Mouse (Mus musculus) ES-E14 (cell line): ENCODE results near the gene Gm47985. TPM values are rescaled to one million over a fixed set of nuclear protein-coding genes. Genes with fewer than 3 reads are reported as not detected.
"Not testable (repeated sequence)": the region's sequence is repeated elsewhere in the genome, so short reads cannot be mapped to it uniquely, and the experiment has no call there.

Experiments
- DNase-seq: peaks from one replicate; pipeline ENCODE4 v3.0.0-alpha.2; 2013; ENCODE audit warnings: low read depth, low spot score
- H3K27ac ChIP-seq: 2 replicates; pipeline ENCODE4 v1.5.1; 2012; ENCODE audit warnings: low read depth, mild to moderate bottlenecking, low read length, moderate library complexity, mixed read lengths; ENCODE audit not compliant: poor library complexity, insufficient read depth, severe bottlenecking
- H3K36me3 ChIP-seq: 2 replicates; pipeline ENCODE4 v1.6.1; 2012; ENCODE audit warnings: mild to moderate bottlenecking, low read length, moderate library complexity, mixed read lengths; ENCODE audit not compliant: control insufficient read depth, poor library complexity, insufficient read depth, severe bottlenecking
- H3K4me1 ChIP-seq, 2 experiments: fragments of 150-350 bp in 1 of 2; sonication (generic) in 1 of 2; 2 replicates each; pipeline ENCODE4 v1.6.1; 2012; ENCODE audit warnings: low read length in 2 of 2, mild to moderate bottlenecking in 1 of 2, mixed read lengths in 1 of 2; ENCODE audit not compliant: control insufficient read depth in 2 of 2, insufficient read depth in 2 of 2, poor library complexity in 1 of 2
- H3K4me3 ChIP-seq, 2 experiments: fragments of 150-350 bp in 1 of 2; sonication (generic) in 1 of 2; 2 replicates each; pipeline ENCODE4 v1.5.1; 2012; ENCODE audit warnings: low read length in 2 of 2, low read depth in 1 of 2, mild to moderate bottlenecking in 1 of 2, mixed read lengths in 1 of 2; ENCODE audit not compliant: insufficient read depth in 1 of 2, poor library complexity in 1 of 2, severe bottlenecking in 1 of 2
- H3K9ac ChIP-seq: 2 replicates; pipeline ENCODE4 v1.6.1; 2012; ENCODE audit warnings: low read depth, mild to moderate bottlenecking, low read length, mixed read lengths; ENCODE audit not compliant: poor library complexity, insufficient read depth, severe bottlenecking
- H3K9me3 ChIP-seq: fragments of 150-350 bp; sonication (generic); 2 replicates; pipeline ENCODE4 v1.6.1; 2012; ENCODE audit warnings: low read depth, mild to moderate bottlenecking, low read length; ENCODE audit not compliant: control insufficient read depth, insufficient read depth
- CHD2 ChIP-seq: IDR thresholded peaks from 2 replicates; pipeline ENCODE4 v1.6.1; 2014; ENCODE audit warnings: mild to moderate bottlenecking, low read depth, low read length, inconsistent platforms
- HCFC1 ChIP-seq: IDR thresholded peaks from 2 replicates; pipeline ENCODE4 v1.6.1; 2012; ENCODE audit warnings: low read length, inconsistent platforms, borderline replicate concordance; ENCODE audit not compliant: insufficient read depth
- MAFK ChIP-seq: IDR thresholded peaks from 2 replicates; pipeline ENCODE4 v1.6.1; 2014; ENCODE audit warnings: mild to moderate bottlenecking, low read depth, low read length, inconsistent platforms; ENCODE audit not compliant: insufficient read depth
- ZC3H11A ChIP-seq: IDR thresholded peaks from 2 replicates; pipeline ENCODE4 v1.6.1; 2012; ENCODE audit warnings: low read depth, mild to moderate bottlenecking, inconsistent platforms, low read length, borderline replicate concordance
- ZNF384 ChIP-seq: IDR thresholded peaks from 2 replicates; pipeline ENCODE4 v1.6.1; 2012; ENCODE audit warnings: low read depth, low read length, inconsistent platforms
- in situ Hi-C, 2 experiments: fragments of 600-800 bp; cut with MboI; formaldehyde crosslinking; loops; one replicate each; pipeline ENCODE4 v1.15.1; 2025; ENCODE audit warnings: low sequenced_read_pairs in 2 of 2, inconsistent platforms in 1 of 2; ENCODE audit not compliant: unreplicated experiment in 2 of 2
- total RNA-seq: library from RNA; depleted of rRNA; stranded (reverse); fragments of 300-350 nt; gene quantifications from 2 replicates; pipeline ENCODE4 v1.2.3, GENCODE M21; 2012

The Gm47985 gene
- total RNA-seq, 1 experiment, result not detected

DNA sequence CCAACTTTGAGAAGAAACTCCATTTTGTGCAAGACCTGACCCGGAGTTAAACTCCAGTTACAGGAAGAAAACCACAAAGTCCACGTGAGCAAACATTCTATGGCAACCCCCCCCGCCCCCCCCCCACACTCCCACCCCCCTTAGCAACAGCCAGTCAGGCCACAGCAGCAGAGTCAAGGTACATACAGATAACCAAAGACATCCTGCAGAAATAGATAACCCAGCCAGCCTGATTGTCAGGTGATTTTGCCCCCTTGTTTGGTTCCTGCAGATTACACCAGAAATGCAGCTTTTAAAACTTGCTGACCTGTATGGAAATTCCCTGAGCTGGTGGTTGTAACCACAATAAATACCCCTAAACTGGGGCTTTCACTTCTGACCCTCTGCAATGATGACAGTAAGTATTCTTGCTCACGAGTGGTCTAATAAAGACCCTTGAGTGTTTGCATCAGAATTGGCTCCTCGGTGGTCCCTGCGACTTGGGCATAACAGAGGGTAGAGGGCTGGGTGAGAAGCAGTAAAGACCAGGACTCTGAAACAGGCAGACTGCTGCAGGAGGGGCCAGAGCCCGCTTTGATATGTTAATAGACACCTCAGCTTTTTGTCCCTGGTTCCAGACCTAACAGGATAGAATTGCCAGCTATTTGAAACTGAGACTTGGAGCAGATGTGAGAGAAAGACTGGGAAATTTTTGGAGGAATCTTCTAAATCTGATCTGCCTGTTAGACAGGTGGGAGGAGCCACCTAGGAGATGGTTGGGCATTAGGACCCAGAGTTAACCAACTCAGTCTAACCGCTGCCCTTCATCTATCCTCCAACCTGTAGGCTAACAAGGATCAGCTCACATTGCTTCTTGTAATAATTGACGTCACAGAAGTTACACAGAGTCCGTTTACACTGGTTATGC, 5.1 kb upstream of the Gm47985 start:
- H3K9ac ChIP-seq, result peak overlapping the region; percentile 63; the same call in 1 of the 2 replicates
- peaks cover 0 to 3% of the 10 kb centered on the region in 2 experiments; a peak in 1 of 4 replicates for H3K4me1 ChIP-seq
- peak; percentile 78 for DNase-seq
- TF ChIP-seq CHD2, result no peak
- TF ChIP-seq MAFK, result no peak
- TF ChIP-seq HCFC1, result no peak
- TF ChIP-seq ZC3H11A, result no peak
- TF ChIP-seq ZNF384, result no peak
- in situ Hi-C loops, result no loop called here
- peak overlapping the region; percentile 57 to 70 for H3K4me3 ChIP-seq
- peak overlapping the region; percentile 81 for H3K27ac ChIP-seq
- H3K9me3 ChIP-seq, result no peaks in the 10 kb centered on the region
- H3K36me3 ChIP-seq, result no peaks in the 10 kb centered on the region

DNA sequence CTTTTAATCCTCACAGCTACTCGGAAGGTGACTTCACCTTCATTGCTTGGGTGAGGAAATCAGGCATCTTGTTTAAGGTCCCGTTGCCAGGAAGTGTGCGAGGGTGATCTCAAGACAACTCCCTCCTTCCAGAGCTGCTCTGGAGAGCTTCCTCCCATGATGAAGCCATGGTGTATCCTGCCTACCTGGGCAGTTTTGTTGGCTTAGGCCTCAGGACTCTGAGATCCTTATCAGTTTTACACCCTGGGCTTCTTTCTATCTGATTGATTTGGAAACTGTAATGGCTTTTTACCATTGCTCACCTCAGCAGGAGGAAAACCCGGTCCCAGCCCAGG, 4.4 kb upstream of the Gm47985 start:
- H3K4me3 ChIP-seq, result peak overlapping the region; percentile 57 to 70

DNA sequence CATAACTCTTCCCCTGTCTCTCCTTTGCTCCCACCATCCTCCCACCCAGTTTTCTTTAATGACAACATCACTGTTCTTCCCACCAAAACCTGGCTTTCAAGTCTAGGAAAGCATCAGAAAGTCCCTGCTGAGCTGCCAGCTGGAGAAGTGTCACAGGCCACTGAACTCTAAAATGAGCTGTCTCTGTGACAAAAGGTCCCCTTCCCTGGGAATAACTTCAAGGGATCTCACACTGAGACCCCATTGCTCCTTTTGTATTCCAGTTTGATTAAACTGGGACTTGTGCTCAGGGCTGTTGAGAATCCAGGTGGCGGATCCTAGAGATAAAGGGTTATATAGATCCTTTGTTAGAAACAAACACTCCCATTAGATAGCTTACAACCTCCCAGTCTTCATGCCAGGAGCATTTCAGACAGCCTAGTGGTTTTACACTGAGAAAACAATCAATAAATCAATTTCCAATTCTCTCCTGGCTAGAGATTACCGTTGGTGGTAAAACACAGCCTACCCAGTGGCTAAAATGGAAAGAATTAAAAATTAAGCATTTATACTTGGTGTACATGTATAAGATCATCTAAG, 3.7 kb upstream of the Gm47985 start:
- in situ Hi-C loops, result no loop called here
- peak; percentile 40 for DNase-seq
- H3K36me3 ChIP-seq, result no peaks in the 10 kb centered on the region
- H3K4me3 ChIP-seq, result no peak overlapping the region
- no peak overlapping the region for H3K27ac ChIP-seq
- peaks cover 0 to 3% of the 10 kb centered on the region in 2 experiments; a peak in 1 of 4 replicates for H3K4me1 ChIP-seq
- no peaks in the 10 kb centered on the region for H3K9me3 ChIP-seq
- no peak overlapping the region for H3K9ac ChIP-seq
- TF ChIP-seq HCFC1 (no peak), MAFK (no peak), CHD2 (no peak), ZC3H11A (no peak), ZNF384 (no peak)

More for the DNA sequence above, 4.4 kb upstream of the Gm47985 start:
- Histone ChIP-seq H3K9me3 (no peaks in the 10 kb centered on the region), H3K36me3 (no peaks in the 10 kb centered on the region), H3K27ac (peak overlapping the region; percentile 81), H3K4me1 (peaks cover 0 to 3% of the 10 kb centered on the region in 2 experiments; a peak in 1 of 4 replicates), H3K9ac (peak overlapping the region; percentile 63; the same call in 1 of the 2 replicates)
- DNase-seq, result no peak
- in situ Hi-C loops, result no loop called here
- TF ChIP-seq ZNF384 (no peak), CHD2 (no peak), ZC3H11A (no peak), MAFK (no peak), HCFC1 (no peak)

DNA sequence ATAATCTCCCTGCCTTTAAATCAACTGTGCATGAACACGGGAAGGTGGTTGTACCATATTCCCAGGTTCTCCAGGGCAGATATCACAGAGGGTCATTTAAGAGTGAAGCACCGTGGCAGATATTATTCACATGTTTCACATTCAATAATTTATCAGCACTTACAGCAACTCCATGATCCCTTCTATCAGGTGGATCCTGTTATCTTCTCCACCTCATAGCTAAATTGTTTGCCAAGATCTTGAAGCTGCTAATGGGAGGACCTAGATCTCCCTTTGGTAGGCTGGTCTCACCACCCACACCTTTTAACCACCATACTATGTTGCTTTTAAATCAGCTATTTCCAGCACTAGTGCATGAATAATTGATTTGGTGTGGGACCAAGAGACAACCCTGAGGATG, 2.2 kb upstream of the Gm47985 start:
- H3K9me3 ChIP-seq, result no peaks in the 10 kb centered on the region
- H3K27ac ChIP-seq, result no peak overlapping the region
- H3K4me3 ChIP-seq, result no peak overlapping the region
- TF ChIP-seq MAFK (no peak), ZC3H11A (no peak), HCFC1 (no peak), ZNF384 (no peak), CHD2 (no peak)
- H3K4me1 ChIP-seq, result peaks cover 0 to 3% of the 10 kb centered on the region in 2 experiments; a peak in 1 of 4 replicates
- no peaks in the 10 kb centered on the region for H3K36me3 ChIP-seq
- in situ Hi-C loops, result no loop called here
- H3K9ac ChIP-seq, result no peak overlapping the region
- no peak for DNase-seq

DNA sequence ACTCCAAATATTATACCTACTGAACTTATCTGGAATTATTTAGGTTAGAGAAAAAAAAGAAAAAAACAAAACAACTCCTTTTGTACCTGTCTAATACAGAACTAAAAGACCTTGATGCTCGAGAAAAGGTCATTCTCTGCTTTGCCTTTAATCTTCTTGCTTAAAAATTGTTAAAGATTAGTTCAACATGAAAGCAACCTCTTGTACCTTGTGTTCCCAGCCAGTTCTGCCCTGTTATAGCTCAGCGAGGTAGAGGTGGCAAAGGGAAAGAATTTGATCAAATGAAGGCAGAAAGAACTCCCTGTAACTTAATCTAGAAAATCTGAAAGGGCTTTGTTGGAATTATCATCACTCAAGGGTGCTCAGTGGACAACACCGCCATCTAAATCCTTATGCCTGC, 3.8 kb downstream of the Gm47985 start:
- in situ Hi-C loops, result not testable (repeated sequence)

DNA sequence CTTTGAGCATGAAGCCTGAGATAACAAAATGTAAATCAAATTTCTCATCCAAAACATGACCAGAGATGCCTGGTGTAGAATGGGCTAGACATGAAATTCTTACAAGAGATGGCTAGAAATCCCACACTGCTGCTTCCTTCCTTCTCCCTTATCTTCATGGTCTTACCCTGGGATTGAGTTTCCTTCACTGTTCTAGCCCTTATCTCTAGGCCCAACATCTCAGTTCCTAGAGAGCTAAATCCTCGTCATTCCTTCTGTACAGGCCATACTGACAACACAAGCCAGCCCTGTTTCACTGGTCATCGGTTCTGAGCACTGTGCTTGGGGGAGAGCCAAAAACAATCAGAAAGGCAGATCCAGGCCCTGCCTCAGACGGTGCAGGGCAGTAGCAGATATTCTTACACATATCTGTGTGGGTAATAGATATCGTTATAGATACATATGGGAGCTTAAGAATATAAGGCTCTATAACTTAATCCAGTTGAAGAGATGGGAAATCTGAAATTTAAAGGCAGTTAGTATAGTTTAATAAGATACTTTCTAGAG, 4.6 kb downstream of the Gm47985 start:
- H3K9me3 ChIP-seq, in situ Hi-C loops, H3K9ac ChIP-seq, H3K4me3 ChIP-seq, H3K27ac ChIP-seq, H3K4me1 ChIP-seq, DNase-seq, H3K36me3 ChIP-seq: not testable (repeated sequence)

More for the DNA sequence above, 3.8 kb downstream of the Gm47985 start:
- H3K4me1 ChIP-seq, H3K27ac ChIP-seq, H3K9me3 ChIP-seq, H3K36me3 ChIP-seq, H3K4me3 ChIP-seq, H3K9ac ChIP-seq, DNase-seq: not testable (repeated sequence)
